Mouse (Mus musculus): ENCODE results near the gene Olfr788. TPM values are rescaled to one million over a fixed set of nuclear protein-coding genes. Genes with fewer than 3 reads are reported as not detected.

Gene Olfr788
- not detected for total RNA-seq (2023)

DNA sequence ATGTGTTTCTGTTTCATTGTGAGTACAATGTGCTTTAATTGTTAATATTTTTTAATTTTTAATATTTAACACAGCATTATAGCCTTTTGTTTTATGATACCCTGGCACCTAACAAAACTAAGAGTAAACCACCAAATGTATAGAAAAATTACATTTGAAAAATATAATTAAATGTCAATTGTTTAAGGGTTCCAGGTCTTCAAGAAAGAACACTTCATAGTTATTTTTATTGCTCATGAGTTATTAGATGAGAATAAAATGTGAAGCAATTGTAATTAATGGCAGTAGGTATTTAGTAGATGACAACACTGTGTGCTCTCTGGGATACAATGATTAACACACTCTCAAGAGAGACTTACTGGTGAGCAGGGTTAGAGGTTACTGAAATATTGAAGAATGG is at the start of gene Olfr788:
Gene Olfr788 (plus strand): TSS at position 301 of the 400 bp plus-strand sequence.

DNA sequence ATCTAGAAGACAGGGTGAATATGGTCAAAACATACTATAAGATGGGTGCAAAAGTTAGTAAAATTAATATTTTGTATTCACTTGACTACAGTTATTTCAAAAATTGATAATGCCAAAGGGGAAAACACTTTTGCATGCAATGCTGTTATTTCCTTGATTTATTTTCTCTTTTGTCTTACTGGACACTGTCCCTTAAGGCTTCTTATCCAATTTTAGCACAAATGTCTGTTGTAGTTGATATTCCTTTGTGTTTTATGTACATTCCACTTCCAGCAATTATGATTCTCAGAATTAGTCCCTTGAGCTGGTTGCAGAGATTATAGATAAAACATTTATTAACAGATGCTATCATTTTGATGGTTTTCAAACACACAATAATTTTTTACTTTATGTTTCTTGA is 43.8 kb upstream of the Olfr788 start, which contains the start of gene Olfr786:
Gene Olfr786 (plus strand): TSS at position 301 of the 400 bp plus-strand sequence.

DNA sequence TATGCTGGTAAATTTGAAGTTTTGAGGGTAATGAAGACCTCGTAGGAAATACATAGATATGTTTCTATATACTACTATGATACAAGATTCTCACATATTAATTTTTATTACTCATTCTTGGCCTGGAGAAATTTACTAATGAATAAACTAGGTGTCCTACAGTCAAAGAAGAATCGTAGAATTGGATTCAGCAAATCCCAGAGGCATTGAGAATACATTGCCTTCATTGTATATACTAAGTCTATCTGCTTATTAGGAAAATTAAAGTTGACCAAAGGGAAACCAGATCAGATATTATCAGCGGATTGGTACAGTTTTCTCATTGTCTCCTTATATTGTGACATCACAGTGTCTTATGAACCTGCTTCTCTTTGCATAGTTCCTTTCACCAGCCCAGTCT is 9.2 kb upstream of the Olfr788 start, which contains the start of gene Olfr787:
Gene Olfr787 (plus strand): TSS at position 301 of the 400 bp plus-strand sequence.

DNA sequence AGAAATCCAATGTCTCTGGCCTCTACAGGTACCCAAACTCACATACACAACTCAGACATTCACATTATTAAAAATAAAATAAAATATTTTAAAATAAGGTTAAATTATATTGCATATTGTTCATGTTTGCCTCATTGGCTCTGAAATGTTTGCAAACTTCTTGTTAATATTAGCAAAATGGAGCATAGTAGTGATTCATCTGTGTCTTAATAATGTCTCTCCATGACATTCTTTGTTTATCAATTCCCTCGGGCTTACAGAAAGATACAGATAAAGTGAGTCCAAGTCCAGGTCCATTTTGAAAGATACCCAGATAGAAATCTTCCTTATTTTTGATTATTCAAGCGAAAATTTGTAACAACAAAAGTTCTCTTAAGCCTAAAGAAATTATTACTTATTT is 13.7 kb downstream of the Olfr788 start, which contains the start of gene Olfr789:
Gene Olfr789 (plus strand): TSS at position 301 of the 400 bp plus-strand sequence.

DNA sequence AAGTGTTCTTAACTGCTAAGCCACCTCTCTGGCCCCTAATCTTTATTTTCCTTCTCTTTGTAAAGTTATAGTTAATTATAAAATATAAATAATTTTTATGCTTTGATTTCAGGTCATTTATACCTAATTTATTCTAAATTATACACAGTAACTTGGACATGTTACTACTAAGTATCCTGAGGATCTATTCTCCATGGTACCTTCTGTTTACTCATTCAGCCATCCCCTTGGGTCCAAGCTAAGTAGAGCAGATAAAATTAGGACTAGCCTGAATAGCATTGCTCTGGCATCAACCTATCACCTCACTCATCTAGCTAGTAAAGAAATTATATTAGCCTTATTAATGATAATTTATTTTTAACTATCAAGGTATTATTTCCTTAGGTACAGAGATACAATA is 27.4 kb downstream of the Olfr788 start, which contains the start of gene Olfr790:
Gene Olfr790 (plus strand): TSS at position 301 of the 400 bp plus-strand sequence.

DNA sequence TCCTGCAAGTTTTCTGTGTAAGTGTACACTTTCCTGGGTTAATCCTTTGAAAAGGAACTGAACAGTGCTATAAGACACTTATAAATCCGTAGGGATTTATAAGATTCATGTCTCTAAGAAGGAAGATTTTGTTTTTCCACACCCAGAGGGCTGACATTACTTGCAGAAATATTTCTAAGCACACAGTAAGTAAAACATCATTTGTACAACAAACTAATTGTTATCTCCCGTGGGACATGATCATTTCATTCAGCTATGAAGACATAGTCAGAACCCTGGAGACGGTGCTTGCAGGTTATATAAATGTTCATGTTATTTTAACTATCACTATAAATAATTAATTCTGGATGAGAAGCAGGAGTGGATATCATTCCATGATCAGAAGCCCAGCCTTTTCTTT is 50.7 kb downstream of the Olfr788 start, which contains the start of gene Olfr791:
Gene Olfr791 (plus strand): TSS at position 301 of the 400 bp plus-strand sequence.

Other genes with a start within 250 kb of the Olfr788 start
- gene Olfr774, start 234.8 kb upstream of the Olfr788 start, total RNA-seq (2023) = not detected
- gene Olfr775, start 222.6 kb upstream of the Olfr788 start, total RNA-seq (2023) = not detected
- gene Olfr776, start 211.9 kb upstream of the Olfr788 start, total RNA-seq (2023) = not detected
- not detected for gene Olfr777, start 199.5 kb upstream of the Olfr788 start, total RNA-seq (2023)
- gene Olfr780, start 152.9 kb upstream of the Olfr788 start, total RNA-seq (2023) = not detected
- not detected for gene Olfr781, start 142.1 kb upstream of the Olfr788 start, total RNA-seq (2023)
- gene Olfr782, start 122.1 kb upstream of the Olfr788 start, total RNA-seq (2023) = not detected
- gene Olfr784, start 86.9 kb upstream of the Olfr788 start, total RNA-seq (2023) = 0.30 TPM
- not detected for gene Olfr785, start 65.6 kb upstream of the Olfr788 start, total RNA-seq (2023)
- gene Olfr786, start 43.7 kb upstream of the Olfr788 start, total RNA-seq (2023) = not detected
- gene Olfr787, start 9.1 kb upstream of the Olfr788 start, total RNA-seq (2023) = not detected
- gene Olfr789, start 13.8 kb downstream of the Olfr788 start, total RNA-seq (2023) = not detected
- gene Olfr790, start 27.5 kb downstream of the Olfr788 start, total RNA-seq (2023) = not detected
- gene Olfr791, start 50.8 kb downstream of the Olfr788 start, total RNA-seq (2023) = not detected
- gene Olfr792, start 68.2 kb downstream of the Olfr788 start, total RNA-seq (2023) = not detected
- not detected for gene Olfr794, start 96.7 kb downstream of the Olfr788 start, total RNA-seq (2023)
- gene Olfr796, start 141.6 kb downstream of the Olfr788 start, total RNA-seq (2023) = not detected
- gene Olfr798, start 156.9 kb downstream of the Olfr788 start, total RNA-seq (2023) = not detected
- not detected for gene Olfr799, start 166.5 kb downstream of the Olfr788 start, total RNA-seq (2023)
- gene Olfr800, start 186.7 kb downstream of the Olfr788 start, total RNA-seq (2023) = not detected
- gene Olfr801, start 202.9 kb downstream of the Olfr788 start, total RNA-seq (2023) = not detected
- gene Olfr802, start 217.2 kb downstream of the Olfr788 start, total RNA-seq (2023) = not detected
- gene Olfr803, start 223.3 kb downstream of the Olfr788 start, total RNA-seq (2023) = not detected
- not detected for gene Olfr804, start 232.2 kb downstream of the Olfr788 start, total RNA-seq (2023)

Measured in CD4-positive naive resting alpha-beta T cell, adult 57 days (primary cell).